Mouse (Mus musculus) right cerebral cortex, adult 2 months (tissue): ENCODE results near the gene Ephb1.

ENCODE experiments used
- DNase-seq, 2 experiments: peaks; one replicate each; pipeline ENCODE4 v3.0.0; 2021 to 2022; ENCODE audit warnings: low spot score in 2 of 2

Gene Ephb1

GRCm38 (mm10) chr9:102354561-102354973 is at the start of gene Ephb1:
Gene Ephb1 (minus strand): TSS chr9:102354693.
- DNase-seq: peak; percentile 84 to 90

- peak; percentile 75 to 76 for DNase-seq
Observed at GRCm38 (mm10) chr9:102403086-102404021, 48.9 kb upstream of the Ephb1 start.

- DNase-seq: no peak
Observed at GRCm38 (mm10) chr9:102402671-102403070, 48.2 kb upstream of the Ephb1 start.

- no peak for DNase-seq
Observed at GRCm38 (mm10) chr9:102388266-102388665, 33.8 kb upstream of the Ephb1 start.

GRCm38 (mm10) chr9:102386816-102387215 is 32.3 kb upstream of the Ephb1 start:
- DNase-seq: no peak

- no peak for DNase-seq
Observed at GRCm38 (mm10) chr9:102380235-102380634, 25.7 kb upstream of the Ephb1 start.

GRCm38 (mm10) chr9:102374661-102375060 is 20.2 kb upstream of the Ephb1 start:
- DNase-seq: no peak

GRCm38 (mm10) chr9:102373886-102374285 is 19.4 kb upstream of the Ephb1 start:
- no peak for DNase-seq

- no peak for DNase-seq
Observed at GRCm38 (mm10) chr9:102371936-102372335, 17.4 kb upstream of the Ephb1 start.

GRCm38 (mm10) chr9:102371036-102371770 is 16.7 kb upstream of the Ephb1 start:
- DNase-seq: no peak

GRCm38 (mm10) chr9:102370141-102370540 is 15.6 kb upstream of the Ephb1 start:
- no peak for DNase-seq

- DNase-seq: no peak
Observed at GRCm38 (mm10) chr9:102369141-102369540, 14.6 kb upstream of the Ephb1 start.

- no peak for DNase-seq
Observed at GRCm38 (mm10) chr9:102367796-102368195, 13.3 kb upstream of the Ephb1 start.

GRCm38 (mm10) chr9:102365536-102365935 is 11.0 kb upstream of the Ephb1 start:
- DNase-seq: no peak

GRCm38 (mm10) chr9:102359311-102359710 is 4.8 kb upstream of the Ephb1 start:
- DNase-seq: no peak

GRCm38 (mm10) chr9:102358711-102359110 is 4.2 kb upstream of the Ephb1 start:
- DNase-seq: no peak

- no peak for DNase-seq
Observed at GRCm38 (mm10) chr9:102358011-102358410, 3.5 kb upstream of the Ephb1 start.

GRCm38 (mm10) chr9:102356516-102356915 is 2.0 kb upstream of the Ephb1 start:
- no peak for DNase-seq

- no peak for DNase-seq
Observed at GRCm38 (mm10) chr9:102355726-102356125, 1.2 kb upstream of the Ephb1 start.

GRCm38 (mm10) chr9:102353636-102354491 is 629 bp downstream of the Ephb1 start:
- DNase-seq: peak; percentile 47 to 60

- DNase-seq: peak in 1 of 2 experiments; percentile 56
Observed at GRCm38 (mm10) chr9:102353056-102353635, 1.3 kb downstream of the Ephb1 start.
